Mouse (Mus musculus): ENCODE results near the gene Lpcat1.

Lpcat1 gene

DNA sequence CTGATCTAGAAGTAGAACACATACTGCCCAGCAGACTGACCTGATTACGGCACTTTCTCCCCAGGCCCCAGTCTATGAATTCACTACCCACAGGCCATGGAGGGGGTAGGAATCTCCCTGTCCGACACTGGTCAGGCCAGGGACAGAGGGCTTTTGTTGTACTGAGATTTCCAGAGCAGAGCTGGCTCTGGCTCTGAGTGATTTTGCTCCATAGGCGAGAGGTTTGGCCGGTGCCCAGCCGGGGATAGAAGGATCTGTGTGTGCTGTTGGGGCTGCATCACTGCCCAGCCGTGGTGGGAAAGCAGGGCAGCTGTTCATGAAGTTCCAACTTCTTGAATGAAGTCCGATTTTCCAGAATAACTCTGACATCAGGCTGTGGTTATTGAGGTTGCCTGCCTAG is 20.1 kb upstream of the Lpcat1 start:
- peak; percentile 66 to 67 for DNase-seq

DNA sequence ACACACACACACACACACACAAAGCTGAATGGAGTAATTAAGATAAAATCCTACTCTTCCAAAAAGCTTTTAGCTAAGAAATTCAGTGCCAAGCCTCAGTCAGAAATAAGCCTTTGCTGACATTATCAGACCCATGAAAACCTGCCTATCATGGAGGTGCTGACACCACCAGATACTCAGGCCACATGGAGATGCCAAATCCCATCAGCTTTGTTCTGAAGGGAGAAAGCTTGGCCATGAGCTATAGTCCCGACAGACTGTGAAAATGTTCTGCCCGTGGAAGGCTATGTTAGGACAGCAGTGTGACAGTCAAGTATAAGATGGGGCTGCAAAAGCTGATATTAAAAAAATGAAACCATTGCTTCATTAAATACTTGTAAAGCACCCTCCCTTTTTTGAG is 19.5 kb upstream of the Lpcat1 start:
- no peak for DNase-seq

DNA sequence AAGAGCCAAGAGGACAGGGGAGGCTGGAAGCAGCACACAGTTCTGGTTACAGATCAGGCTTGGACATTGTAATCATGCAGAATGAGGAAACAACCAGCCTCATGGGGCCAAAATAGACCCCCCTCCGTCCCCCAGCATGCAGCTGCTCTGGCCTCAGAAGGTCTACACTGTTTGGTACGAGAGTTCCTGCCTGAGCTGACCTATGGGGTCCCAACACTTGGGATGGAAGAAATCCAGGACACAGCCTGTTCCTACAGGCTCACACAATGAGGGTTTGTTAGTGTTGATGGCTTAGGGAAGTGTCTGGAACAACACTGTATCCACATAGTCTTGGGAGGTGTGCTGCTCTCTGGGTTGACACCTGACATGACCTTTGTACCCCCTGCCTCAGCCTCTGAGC is 18.8 kb upstream of the Lpcat1 start:
- no peak for DNase-seq

DNA sequence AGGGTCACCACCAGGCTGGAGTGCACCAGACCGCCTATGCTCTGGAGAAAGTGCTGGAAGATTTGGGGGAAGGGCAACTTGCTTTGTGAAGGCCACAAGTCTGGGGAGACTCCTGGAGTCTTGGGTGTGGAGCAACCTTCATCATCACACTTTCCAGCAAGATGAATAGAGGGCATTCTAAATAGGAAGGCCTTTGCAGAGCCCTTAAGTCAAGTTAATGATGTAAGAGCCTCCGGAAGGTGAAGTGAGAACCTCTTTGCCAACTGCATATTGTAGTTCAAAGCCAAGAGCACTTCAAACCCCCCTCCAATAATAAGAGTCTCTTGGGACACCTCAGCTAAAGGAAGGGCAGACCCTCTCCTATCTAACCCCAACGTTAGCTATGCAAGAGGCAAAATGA is 18.3 kb upstream of the Lpcat1 start:
- no peak for DNase-seq

DNA sequence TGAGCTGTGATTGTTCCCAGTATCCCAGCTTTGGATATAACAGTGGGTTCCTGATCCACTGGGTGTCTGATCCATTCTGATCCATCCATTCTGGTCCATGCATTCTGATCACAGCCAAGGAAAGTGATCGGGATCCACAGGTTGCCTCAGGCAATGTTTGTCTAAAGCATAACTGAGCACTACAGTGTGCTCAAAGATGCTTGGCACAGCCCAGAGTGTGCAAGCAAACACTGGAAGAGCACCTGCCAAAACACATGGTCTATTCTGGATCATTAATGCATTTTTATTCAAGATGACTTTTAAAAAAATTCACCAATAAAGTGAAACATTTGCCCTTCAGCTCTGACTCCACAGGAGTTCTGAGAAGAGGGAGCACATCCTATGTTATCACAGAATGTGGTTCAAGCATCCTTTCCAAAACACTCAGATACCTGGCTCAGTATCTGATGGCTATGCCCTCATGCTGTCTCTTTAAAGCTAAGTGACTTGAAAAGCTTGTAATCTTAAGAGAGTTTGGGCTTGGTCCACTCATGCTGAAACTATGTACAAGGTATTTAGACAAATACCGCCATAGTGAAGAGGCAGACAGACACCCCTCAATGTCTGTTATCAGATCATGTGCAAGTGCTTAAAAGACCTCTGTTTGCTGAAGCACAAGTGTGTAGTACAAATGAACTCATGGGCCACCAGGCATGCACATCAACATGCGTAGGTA is 13.3 kb upstream of the Lpcat1 start:
- no peak for DNase-seq

DNA sequence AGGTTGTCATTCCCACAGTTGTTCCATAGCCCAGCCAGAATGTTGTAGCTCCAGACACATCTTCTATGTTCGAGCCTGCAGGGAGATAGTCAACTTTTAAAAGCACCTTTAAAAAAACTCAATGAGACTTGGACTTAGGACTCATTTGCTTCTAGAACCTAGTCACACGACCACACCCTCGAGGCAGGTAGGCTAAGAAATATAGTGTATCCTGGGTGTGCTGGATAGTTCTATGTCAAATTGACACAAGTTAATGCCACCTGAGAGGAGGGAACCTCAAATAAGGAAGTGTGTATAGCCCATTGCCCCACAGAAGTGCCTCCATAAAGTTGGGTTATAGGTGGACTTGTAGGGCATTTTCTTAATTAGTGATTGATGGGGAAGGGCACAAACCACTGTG is 11.7 kb upstream of the Lpcat1 start:
- DNase-seq = no peak

DNA sequence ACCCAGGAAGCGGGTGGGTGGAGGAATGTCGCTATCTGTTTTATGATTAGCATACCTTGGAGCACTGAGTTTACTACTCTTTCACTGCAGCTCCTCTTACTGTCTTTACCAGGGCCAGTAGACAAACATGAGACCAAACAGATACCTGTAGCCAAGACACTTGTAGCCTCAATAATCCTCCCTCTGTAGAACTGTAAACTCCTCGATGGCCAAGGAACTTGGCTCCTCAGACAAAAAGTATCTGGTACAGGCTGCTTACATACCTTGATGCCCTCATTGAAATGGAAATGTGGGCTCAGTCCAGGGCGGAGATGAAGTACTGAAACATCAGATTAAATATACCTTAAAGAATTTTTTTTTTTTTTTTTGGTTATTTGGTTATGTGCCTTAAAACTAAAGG is 9.7 kb upstream of the Lpcat1 start:
- DNase-seq = no peak

DNA sequence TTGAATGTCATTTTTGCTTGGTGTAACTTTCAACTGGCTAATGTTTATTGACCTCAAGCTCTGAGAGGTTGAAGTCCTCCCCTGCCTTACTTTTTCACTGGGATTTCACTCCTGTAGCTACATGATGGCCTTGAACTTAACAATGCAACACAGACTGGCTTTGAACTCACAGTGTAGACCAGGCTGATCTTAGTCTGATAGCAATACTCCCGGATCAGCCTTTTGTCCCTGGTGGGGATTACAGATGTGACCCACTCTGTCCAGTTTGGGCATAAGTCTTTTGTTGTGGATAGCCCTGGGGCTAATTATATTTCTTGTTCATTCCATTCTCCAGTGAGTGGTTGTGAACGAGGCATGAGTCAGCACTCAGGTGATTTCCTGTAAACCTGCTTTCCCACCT is 9.3 kb upstream of the Lpcat1 start:
- DNase-seq = no peak

DNA sequence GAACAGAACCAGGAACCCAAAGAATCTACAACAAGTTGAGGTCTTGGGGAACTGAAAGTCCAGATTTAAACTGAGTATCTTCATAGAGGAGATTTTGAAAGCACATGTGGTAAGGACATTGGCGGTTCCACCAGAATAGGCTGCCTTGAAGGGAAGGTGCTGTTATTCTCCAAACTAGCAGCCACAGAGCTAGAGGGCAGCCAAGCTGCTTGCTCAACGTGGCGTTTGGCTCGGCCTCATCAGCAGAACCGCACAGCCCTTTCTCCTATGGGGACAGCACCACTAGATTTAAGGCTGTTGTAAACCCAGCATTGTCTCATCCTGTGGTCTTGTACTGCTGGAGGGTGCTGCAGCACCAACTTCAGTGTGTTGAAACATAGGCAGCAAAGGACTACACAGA is 8.3 kb upstream of the Lpcat1 start:
- no peak for DNase-seq

DNA sequence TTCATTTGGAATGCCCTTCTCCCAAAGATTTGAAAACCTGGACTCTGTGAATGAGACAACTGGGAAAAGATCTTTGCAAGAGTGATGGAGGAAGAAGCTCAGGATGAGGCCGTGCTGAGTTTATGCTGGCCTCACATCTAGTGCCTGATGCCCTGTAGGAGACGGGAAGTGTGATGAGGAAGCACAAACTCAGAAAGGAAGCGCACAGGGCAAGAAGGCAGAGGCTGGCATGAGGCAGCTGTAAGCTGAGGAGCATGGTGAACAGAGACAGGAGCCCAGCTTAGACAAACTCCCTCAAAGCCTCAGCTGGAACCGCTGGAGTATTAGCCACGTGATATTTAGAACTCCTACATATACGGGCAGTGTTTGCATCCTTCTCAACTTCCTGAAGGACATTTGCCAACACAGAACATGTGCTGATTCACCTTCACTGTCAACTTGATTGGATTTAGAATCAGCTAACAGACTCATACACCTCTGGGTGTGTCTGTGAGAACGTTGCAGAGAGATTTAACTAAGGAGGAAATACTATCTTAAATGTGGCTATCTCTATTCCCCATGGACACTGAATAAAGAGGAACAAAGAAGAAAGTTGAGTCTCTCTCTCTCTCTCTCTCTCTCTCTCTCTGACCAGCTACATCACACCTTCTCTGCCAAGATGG is 7.7 kb upstream of the Lpcat1 start:
- DNase-seq = no peak

DNA sequence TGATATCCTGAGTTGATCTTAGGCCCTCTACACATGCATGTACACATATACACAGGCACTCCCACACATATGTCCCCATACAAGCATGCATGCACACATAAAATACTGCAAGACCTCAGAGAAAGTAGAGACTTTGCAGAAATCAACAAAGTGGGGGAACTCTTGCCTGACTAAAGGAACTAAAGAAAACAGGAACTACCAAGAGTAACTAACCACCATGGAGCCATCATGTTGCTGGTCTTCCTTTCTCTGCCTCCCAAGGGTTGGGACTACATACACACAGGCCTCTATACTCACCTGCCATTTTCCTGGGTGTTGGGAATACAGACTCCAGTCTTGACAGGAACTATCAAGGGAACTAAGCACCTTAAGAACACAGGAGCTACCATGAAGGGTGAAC is 5.4 kb upstream of the Lpcat1 start:
- no peak for DNase-seq

DNA sequence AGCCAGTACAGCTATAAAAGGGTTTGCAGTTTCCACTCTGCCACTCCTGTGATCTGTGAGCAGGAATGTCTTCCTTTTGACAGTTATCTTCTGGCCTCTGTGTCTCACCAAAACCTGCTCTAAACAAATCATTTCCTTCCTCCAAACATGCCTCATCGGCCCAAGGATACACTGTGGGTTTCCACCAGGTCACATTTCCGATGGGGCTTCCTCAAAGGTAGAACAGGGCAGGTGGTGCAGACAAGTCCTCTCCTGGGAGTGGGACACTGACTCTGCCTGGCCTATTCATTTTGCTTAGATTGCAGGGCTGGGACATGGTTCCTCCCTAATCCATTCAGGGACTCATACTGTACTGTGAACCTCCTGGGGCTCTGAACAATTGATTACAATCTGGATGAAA is 1.8 kb upstream of the Lpcat1 start:
- no peak for DNase-seq

DNA sequence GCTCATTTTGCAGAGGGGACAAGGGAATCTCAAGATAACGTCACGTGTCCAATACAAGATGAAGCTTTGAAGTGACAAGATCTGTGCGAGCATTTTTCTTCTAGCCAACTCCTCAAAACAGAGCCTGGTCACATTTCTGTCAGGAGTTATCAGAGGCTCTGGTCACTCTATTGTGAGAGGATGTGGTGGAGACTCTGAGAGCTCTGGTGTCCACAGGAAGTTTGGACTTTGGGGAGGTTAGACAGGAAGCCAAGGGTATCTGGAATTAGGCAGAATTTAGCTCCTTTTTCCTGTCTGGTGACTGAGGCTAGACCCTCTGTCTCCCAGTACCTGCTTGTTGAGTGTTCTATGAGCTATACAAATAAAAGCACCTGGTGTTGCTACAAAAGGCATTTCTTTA is 586 bp upstream of the Lpcat1 start:
- DNase-seq = no peak

DNA sequence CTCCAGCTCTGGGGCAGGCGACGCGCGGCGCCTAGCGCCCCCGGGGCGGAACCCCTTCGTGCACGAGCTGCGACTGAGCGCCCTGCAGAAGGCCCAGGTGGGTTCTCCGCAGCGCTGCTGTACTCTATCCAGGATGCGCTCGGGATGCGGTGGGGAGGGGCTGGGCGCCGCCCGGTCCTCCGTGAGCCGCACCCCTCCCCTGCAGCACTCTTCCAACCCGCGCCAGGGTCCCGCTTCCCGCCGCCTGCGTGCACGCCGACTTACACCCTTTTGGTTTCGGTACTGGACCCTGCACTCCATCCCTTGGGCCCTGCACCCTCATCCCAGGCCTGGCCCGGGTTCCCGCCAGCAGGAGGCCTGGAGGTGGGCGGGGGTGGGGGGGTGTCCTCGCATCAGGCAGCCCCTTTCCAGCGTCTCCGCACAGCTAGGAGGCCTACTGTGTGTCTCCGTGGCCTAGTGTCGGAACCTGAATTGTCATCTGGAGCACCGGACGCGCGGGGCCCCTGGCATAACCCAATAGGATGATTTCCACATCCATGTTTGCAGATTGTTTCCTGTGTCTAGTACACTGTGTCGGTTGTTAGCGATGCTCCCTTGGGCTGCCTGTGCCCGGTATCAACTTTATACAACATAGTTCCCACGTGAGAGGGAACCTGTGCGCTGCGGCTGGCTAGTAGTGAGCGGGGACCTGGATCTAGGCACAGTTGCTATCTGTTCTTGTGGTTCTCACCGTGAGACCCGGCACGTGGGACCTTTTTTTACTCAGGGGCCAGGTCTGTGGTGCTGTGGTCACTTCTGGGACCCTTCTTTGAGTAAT is 632 bp downstream of the Lpcat1 start:
- DNase-seq = peak; percentile 70 to 72

DNA sequence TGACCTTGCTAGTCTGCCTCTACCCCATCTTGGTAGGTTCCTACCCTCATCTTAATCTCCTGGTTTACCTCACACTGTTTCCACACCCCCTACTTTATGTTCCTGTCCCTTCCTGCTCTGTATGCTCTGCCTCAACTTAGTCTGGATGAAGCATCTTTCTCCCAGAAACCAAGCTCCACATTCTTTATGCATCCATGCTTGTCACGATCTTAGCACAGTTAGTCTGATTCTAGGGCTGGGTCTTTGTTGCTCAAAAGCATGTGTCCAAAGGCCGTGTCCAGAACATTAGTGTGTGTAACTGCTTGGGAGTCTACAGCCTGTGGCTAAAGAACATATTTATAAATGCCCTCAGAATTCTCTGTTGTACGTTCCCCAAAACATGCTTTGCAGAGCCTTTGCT is 1.8 kb downstream of the Lpcat1 start:
- peak in 1 of 2 experiments; percentile 7 for DNase-seq

DNA sequence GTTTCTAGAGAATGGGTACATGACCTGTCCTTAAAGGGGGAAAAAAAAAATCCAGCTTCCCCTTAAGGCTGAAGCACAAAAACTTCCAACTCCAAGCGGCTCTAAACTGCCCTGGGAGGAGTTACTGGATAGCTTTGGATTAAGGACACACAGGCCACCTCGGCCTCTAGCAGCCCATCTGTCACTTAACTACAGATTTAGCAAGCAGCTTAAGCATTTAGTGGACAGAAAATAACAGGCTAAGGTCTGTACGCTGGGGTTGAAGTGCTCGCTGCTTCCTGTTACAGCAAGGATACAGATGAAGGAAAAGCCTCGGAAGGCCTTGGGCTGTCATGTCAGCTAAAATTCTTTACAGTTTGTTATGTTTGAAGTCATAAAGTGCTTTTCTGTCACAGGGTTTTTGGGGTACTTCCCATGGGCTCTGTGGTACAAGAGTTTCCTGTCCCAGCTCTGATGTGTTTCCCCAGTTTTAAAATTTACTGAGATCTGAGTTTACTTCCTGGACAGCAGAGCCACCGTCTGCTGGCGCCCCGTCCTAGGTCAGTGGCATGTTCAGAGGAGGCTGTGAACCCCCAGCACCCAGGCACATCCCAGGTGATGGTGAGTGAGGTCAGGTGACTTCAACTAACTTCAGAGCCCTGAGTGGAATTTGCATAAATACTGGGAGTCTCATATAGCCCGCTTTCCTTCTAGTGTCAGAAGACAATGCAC is 2.4 kb downstream of the Lpcat1 start:
- peak in 1 of 2 experiments; percentile 24 for DNase-seq

DNA sequence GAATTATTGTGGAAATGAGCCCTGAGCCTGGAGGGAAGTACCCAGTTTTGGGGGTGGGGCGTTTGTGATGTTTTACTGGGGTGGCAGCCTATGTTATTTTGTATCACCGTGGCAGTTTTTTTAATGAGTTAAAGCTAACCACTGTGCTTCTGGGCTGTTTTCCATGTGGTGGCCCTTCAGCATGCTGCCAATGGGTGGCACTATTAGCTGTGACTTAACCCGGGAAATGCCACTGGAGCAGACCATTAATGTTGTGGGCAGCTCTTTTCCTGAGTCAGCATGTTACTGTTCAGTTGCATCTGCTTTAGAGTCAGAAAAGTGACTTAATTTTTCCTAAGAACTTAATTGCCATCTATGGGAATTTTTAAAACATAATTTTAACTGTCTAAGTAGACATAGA is 5.5 kb downstream of the Lpcat1 start:
- DNase-seq = peak in 1 of 2 experiments; percentile 26

DNA sequence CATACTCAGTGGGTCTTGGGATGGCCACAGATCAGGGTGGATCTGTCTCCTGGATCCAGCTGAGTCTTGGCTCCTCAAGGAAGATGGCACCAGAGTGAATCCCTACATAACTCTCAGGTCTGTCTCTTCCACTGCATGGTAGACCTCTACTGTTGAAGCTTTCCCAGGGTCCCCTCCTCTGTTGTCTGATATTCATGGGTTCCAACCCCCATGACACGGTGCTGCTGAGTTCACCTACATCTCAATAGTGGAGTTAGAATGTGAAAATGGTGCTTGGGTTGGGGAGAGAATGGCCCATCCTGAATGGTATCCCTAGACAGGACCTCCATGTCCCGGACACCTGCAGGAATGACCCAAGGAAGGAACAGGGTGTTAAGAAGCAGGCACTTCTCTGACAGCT is 6.7 kb downstream of the Lpcat1 start:
- peak in 1 of 2 experiments; percentile 17 for DNase-seq

DNA sequence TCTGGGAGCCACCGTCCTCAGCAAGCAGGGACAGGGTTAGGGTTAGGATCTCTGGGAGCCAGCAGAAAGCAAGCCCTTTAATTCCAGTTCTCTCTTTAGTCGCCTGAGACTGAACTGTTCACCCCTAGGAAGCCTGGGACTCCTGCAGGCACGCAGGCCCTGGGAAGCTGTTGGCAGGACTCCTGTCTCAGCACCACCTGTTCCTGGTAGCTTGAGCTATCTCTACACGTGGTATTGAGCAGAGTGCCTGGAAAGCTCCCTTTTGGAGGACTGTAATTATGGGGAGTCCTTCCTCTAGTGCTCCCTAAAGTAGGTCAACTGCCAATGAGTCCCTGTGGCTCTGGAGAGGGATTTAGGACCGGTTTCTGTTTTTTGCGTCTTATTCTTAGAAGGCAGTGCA is 7.2 kb downstream of the Lpcat1 start:
- DNase-seq = peak in 1 of 2 experiments; percentile 68

DNA sequence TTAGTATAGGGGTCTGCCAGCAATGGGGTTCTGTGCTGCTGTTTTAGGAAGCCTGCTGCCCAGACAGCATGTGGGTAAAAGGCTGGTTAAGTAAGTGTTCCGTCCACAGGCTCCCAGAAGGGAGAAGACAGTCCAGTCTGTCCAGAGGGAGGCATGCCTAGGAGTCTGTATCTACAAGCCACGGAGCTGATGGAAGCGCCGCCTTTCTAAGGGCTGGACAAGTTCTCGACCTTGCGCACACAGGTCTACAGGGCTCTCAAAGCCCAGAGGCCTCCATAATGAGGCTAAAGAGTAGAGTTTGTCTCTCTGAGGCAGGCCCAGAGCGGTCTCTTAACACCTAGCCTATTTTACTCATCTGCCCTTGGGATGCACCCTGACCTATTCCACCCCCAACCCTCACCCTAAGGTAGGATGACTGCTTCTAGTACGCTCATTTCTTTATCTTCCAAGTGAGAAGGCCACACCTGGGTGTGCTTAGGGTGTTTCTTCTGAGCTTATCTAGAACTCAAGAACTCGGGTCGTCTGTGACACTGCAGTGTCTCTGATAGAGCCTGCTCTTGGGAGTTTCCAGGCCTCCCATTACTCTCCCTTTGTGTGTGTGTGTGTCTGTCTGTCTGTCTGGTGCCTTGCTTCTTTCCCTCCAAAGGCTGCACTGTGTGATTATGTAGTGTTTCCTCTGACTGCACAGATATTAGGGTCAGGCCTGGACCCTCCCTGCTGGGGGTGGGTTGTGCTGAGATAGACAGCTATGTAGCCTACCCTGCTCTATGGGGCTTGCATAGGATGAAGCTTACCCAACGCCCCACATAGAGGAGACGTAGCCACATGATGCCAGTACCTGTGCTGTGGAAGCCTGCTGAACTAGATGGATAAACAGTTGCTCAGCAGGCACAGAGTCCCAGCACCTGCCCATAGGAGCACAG is 8.3 kb downstream of the Lpcat1 start:
- DNase-seq = peak in 1 of 2 experiments; percentile 8

DNA sequence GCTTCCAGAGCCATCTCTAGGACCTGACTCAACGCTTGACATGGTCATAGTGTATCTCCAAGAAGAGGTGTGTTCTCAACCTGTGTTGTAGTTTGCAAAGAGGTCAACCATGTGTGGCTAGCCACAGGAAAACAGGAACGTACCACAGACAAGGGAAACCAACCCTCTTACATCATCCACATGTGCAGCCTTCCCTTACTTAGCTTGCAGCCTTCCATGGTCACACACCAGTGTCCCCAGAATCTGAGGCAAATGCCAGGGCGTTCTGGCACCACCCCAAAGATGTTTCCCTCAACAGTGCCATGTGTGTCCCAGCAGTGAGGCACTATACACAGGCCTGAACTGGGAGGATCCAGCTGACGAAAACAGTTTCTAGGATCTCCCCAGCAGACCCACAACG is 9.3 kb downstream of the Lpcat1 start:
- peak in 1 of 2 experiments; percentile 42 for DNase-seq

DNA sequence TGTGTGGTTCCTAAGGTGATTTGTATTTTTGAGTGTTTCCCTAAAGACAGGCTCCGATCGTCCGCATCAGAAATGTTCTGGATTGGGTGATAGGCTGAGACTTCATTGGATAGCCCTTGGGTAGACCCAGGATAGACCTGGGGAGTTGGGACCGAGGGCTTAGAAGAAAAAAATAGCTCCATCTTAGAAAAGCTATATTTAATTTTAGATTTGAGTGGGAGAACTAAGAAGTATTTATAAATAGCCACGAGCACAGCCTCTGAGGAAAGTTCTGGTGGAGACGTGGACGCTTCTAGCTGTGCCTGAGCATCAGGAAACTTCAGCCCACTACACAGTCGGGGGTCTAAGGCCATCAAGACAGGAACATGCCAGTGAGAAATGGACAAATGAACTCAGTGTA is 9.8 kb downstream of the Lpcat1 start:
- DNase-seq = no peak

Measured in cerebellum, postnatal 14 days (tissue).